Mouse (Mus musculus): Measurements from ENCODE around the gene Ttc39b. TPM values are rescaled to one million over a fixed set of nuclear protein-coding genes. Genes with fewer than 3 reads are reported as not detected.

Gene Ttc39b
- polyA plus RNA-seq, 1 experiment from 2014 or later = 15.7 TPM

DNA sequence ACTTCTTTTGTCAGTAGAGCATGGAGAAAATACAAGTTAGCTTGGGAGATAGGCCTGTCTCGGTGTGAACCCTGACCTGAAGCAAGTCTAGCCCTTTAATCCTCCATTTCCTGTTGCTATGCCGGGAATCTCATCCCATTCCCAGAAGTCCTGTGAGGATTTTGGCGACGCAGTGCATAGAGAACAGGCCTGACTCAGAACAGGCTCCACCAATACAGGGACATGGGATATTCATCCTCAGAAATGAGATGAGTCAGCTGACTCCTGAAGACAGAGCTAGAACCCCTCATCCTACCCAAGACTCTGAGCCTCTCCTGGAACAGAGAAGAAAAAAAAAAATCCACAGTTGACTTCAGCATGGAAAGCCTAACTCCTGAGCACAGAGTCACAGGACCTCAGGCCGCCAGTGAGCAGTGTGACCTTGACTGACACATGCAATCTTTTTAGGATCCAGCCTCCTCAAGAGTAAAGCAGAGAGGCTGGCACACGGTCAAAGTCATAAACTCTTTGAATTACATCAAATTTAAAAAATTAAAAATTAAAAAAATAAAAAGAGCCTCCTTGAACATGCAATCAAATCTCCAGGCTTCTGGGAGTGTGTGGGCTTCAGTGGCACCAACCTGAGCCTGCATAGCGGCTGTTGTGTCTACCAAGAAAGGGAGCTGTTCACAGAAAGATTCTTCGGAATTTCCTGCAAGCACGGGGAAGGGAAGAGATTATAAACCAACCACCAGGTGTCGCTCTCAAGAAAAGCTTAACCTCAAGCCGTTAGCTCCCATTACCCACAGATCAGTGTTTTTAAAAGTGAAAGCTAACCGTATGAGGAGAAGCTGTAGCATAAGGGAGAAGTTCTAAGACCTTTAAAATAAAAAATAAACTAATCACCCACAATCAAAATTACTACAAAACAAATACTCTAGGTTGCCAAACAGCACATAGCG, 20.9 kb downstream of the Ttc39b start:
- Histone ChIP-seq H3K27ac (replicated peaks) (no peak overlapping the region), H3K4me1 (replicated peaks; ENCODE audit: control insufficient read depth, insufficient read depth) (0 out of 2 replicates have a peak, but pooled peaks cover 2% of the 10 kb centered on the region), H3K9ac (ENCODE audit: low read length) (no peak overlapping the region), H3K9me3 (ENCODE audit: control insufficient read depth, low read length) (no peaks in the 10 kb centered on the region), H3K4me2 (replicated peaks; ENCODE audit: low read depth) (peak overlapping the region; percentile 45), H3K27me3 (ENCODE audit: control insufficient read depth, insufficient read depth, low read length) (no peaks in the 10 kb centered on the region), H3K4me3 (ENCODE audit: low read depth, low read length) (no peak overlapping the region), H3K36me3 (ENCODE audit: control insufficient read depth, insufficient read depth, low read length) (no peaks in the 10 kb centered on the region)
- TF ChIP-seq EP300 (optimal IDR thresholded peaks at IDR 0.05) (no peak), CTCF (IDR thresholded peaks at IDR 0.05; ENCODE audit: low read depth) (peak; percentile 90)
- no peak for ATAC-seq (ENCODE audit: low FRiP score, low TSS enrichment)
- WGBS = 29% methylated on average over 13 of the region's 13 CpGs
- DNase-seq (ENCODE audit: low spot score) = peak; percentile 57

DNA sequence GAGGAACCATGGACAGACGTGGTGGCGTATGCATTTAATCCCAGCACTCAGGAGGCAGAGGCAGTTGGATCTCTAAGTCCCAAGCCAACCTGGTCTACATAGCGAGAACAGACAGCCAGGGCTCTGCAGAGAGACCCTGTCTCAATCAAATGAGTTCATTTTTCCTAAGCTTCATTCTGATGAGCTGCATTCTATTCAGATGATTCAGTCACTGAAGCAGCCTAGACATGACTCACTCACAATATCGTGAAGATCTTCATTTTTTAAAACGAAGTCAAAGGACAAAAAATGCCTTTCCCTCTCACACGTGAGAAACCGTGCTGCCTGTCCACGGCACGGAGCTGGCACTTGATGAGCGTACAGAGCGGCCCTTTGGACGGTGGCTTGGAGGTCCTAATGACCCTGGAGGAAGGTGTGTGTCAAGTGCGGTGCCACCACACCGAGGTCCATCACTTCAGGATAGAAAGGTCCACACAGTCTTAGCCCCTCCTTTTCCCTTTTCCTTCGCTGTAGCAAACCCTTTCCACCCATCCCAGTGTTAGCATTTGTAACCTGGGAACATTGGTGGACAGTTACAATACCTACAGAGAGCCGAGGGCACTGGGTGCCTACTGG, 21.8 kb downstream of the Ttc39b start:
- 86% methylated on average over 16 of the region's 16 CpGs for WGBS
- Histone ChIP-seq H3K4me3 (ENCODE audit: low read depth, low read length) (no peak overlapping the region), H3K4me2 (replicated peaks; ENCODE audit: low read depth) (no peak overlapping the region), H3K36me3 (ENCODE audit: control insufficient read depth, insufficient read depth, low read length) (no peaks in the 10 kb centered on the region), H3K27me3 (ENCODE audit: control insufficient read depth, insufficient read depth, low read length) (no peaks in the 10 kb centered on the region), H3K9me3 (ENCODE audit: control insufficient read depth, low read length) (no peaks in the 10 kb centered on the region), H3K9ac (ENCODE audit: low read length) (no peak overlapping the region), H3K27ac (replicated peaks) (no peak overlapping the region), H3K4me1 (replicated peaks; ENCODE audit: control insufficient read depth, insufficient read depth) (no peaks in the 10 kb centered on the region)
- no peak for DNase-seq (ENCODE audit: low spot score)
- no peak for ATAC-seq (ENCODE audit: low FRiP score, low TSS enrichment)
- TF ChIP-seq EP300 (optimal IDR thresholded peaks at IDR 0.05) = no peak
- TF ChIP-seq CTCF (IDR thresholded peaks at IDR 0.05; ENCODE audit: low read depth) = no peak

DNA sequence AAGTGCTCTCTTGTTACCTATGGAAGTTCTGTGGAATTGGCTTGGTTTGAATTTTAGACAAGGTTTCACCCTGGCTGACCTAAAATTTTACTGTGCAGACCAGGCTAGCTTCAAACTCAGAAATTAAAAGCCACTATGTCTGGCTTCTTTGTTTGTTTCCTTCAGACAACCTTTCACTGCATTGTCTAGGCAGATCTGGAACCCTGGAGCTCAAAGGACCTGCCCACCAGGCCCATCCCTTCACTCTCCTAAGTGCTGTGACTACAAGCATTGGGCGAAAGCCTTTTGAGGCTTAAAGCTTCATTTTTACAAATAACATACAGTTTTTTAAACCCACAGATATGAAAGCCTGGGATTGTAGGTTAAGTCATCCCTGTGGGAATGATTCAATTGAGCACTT, 22.3 kb downstream of the Ttc39b start:
- TF ChIP-seq EP300 (optimal IDR thresholded peaks at IDR 0.05) (no peak), CTCF (IDR thresholded peaks at IDR 0.05; ENCODE audit: low read depth) (no peak)
- Histone ChIP-seq H3K9me3 (ENCODE audit: control insufficient read depth, low read length) (no peaks in the 10 kb centered on the region), H3K9ac (ENCODE audit: low read length) (no peak overlapping the region), H3K27ac (replicated peaks) (no peak overlapping the region), H3K4me2 (replicated peaks; ENCODE audit: low read depth) (no peak overlapping the region), H3K36me3 (ENCODE audit: control insufficient read depth, insufficient read depth, low read length) (no peaks in the 10 kb centered on the region), H3K27me3 (ENCODE audit: control insufficient read depth, insufficient read depth, low read length) (no peaks in the 10 kb centered on the region), H3K4me1 (replicated peaks; ENCODE audit: control insufficient read depth, insufficient read depth) (no peaks in the 10 kb centered on the region), H3K4me3 (ENCODE audit: low read depth, low read length) (no peak overlapping the region)
- WGBS = 91% methylated on average over 1 of the region's 1 CpGs
- DNase-seq (ENCODE audit: low spot score) (no peak), ATAC-seq (ENCODE audit: low FRiP score, low TSS enrichment) (no peak)

DNA sequence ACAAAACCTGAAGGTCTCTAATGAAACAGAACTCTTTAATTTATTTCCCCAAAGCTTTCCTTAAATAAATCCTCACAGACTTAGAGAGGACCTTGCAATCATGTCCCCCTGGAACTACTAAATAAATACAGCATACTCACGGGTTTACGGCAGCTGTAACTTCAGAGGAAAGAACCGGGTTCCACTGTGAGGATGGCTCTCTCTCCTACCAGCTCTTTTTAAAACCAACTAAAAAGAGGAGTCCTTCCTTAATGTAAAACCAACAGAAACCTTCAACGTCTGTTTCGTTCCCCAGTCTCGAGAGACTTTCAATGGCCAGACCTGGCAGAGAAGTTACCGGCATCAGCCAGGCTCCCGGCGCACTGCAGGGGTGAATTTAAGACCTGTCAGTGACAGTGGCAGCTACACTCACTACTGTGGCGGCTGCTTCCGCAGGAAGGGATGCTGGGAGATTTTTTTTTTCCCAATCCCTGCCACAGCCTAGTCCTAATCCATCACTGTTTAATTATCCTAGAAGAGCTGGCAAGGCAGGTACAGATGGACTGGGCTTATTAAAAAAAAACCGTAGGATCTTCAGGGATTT, 39.2 kb downstream of the Ttc39b start:
- no peaks in the 10 kb centered on the region for H3K9me3 ChIP-seq (ENCODE audit: control insufficient read depth, low read length)
- peak overlapping the region; percentile 27; the same call in 1 of the 2 replicates for H3K9ac ChIP-seq (ENCODE audit: low read length)
- no peak for DNase-seq (ENCODE audit: low spot score)

DNA sequence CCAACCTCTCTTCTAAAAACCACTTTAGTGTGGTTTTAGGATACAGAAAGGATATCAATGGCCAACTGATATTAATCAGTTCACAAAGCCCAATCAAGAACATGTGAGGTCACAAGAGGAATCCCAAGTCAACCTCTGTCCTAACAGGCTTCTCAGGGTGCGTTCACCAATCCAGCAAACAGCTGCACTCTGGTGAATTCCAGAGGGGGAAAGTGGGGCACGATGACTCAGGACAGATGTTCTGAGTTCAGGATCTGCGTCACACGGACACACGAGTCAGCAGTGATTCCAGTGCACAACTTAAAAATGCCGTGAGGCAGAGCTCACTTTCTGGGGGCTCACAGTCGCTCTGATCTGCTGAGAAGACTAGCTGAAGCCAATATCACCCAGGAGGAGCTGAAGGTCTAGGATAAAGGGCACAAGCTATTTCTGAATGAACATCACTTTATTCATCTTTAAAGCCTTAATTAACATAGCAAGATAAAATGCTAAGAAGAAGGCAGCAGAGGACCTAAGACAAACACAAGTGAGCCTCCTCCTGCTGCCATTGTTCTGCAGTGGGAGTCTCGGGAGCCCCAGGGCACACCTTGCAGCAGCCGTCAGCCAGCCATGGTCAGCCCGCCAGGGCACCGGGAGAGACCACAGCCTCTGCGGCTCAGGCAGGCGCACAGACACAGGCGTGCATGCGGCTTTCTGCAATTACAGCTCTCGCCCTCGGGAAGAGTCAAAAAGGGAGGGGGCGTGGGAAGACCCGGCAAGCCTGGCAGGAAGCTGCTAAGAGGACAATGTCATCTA, 39.9 kb downstream of the Ttc39b start:
- 23% methylated on average over 19 of the region's 19 CpGs for WGBS
- peak overlapping the region; percentile 57 for H3K4me2 ChIP-seq (replicated peaks; ENCODE audit: low read depth)
- ATAC-seq (ENCODE audit: low FRiP score, low TSS enrichment) = 0 out of 2 replicates have a peak, but pooled peaks have one; percentile 40
- H3K27ac ChIP-seq (replicated peaks) = no peak overlapping the region
- no peaks in the 10 kb centered on the region for H3K9me3 ChIP-seq (ENCODE audit: control insufficient read depth, low read length)
- no peaks in the 10 kb centered on the region for H3K27me3 ChIP-seq (ENCODE audit: control insufficient read depth, insufficient read depth, low read length)
- DNase-seq (ENCODE audit: low spot score) = peak; percentile 35
- H3K9ac ChIP-seq (ENCODE audit: low read length) = peak overlapping the region; percentile 27; the same call in 1 of the 2 replicates
- no peak for TF ChIP-seq EP300 (optimal IDR thresholded peaks at IDR 0.05)
- no peak for TF ChIP-seq CTCF (IDR thresholded peaks at IDR 0.05; ENCODE audit: low read depth)
- no peaks in the 10 kb centered on the region; the same call in 1 of the 2 replicates for H3K4me1 ChIP-seq (replicated peaks; ENCODE audit: control insufficient read depth, insufficient read depth)
- H3K36me3 ChIP-seq (ENCODE audit: control insufficient read depth, insufficient read depth, low read length) = no peaks in the 10 kb centered on the region
- peak overlapping the region; percentile 33 for H3K4me3 ChIP-seq (ENCODE audit: low read depth, low read length)

More for the DNA sequence above, 39.2 kb downstream of the Ttc39b start:
- no peak for ATAC-seq (ENCODE audit: low FRiP score, low TSS enrichment)
- WGBS = 3% methylated on average over 12 of the region's 12 CpGs
- Histone ChIP-seq H3K4me2 (replicated peaks; ENCODE audit: low read depth) (peak overlapping the region; percentile 57), H3K36me3 (ENCODE audit: control insufficient read depth, insufficient read depth, low read length) (no peaks in the 10 kb centered on the region), H3K4me3 (ENCODE audit: low read depth, low read length) (peak overlapping the region; percentile 33), H3K4me1 (replicated peaks; ENCODE audit: control insufficient read depth, insufficient read depth) (no peaks in the 10 kb centered on the region; the same call in 1 of the 2 replicates), H3K27me3 (ENCODE audit: control insufficient read depth, insufficient read depth, low read length) (no peaks in the 10 kb centered on the region), H3K27ac (replicated peaks) (no peak overlapping the region)
- TF ChIP-seq EP300 (optimal IDR thresholded peaks at IDR 0.05) (no peak), CTCF (IDR thresholded peaks at IDR 0.05; ENCODE audit: low read depth) (no peak)

All from stomach, postnatal 0 days (tissue).